Mouse (Mus musculus) induced T-regulatory cell, adult 2 months (primary cell): ENCODE results near the gene Shroom2.
"Not testable (repeated sequence)": the region's sequence is repeated elsewhere in the genome, so short reads cannot be mapped to it uniquely, and the experiment has no call there.

Experiments
- DNase-seq: peaks from one replicate; pipeline ENCODE4 v3.0.0-alpha.2; 2012; ENCODE audit warnings: low read depth

The Shroom2 gene

GRCm38 (mm10) chrX:152768891-152769599 lies at the start of gene Shroom2:
Shroom2 (minus strand) TSS chrX:152769465.
- no peak for DNase-seq

GRCm38 (mm10) chrX:152818996-152819395 lies 49.7 kb upstream of the Shroom2 start:
- DNase-seq = no peak

DNA sequence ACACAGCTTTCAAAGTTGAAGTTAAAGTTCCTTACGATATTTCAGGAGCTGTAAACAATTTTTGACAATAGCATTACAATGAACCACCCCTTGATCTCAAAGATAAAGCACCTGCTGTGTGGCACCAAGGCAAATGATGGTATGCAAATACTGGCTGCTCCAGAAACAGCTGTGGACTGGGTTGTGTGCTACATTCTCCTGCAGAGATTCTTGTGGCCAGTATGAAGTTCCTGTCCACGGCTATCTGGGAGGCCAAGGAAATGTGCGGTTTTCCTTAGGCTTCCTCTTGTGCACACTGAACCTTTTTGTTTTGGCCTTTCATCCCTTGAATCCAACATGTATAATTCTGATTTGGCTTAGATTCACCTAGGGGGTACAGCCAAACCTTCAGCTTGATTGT lies 44.1 kb upstream of the Shroom2 start:
- DNase-seq = no peak

DNA sequence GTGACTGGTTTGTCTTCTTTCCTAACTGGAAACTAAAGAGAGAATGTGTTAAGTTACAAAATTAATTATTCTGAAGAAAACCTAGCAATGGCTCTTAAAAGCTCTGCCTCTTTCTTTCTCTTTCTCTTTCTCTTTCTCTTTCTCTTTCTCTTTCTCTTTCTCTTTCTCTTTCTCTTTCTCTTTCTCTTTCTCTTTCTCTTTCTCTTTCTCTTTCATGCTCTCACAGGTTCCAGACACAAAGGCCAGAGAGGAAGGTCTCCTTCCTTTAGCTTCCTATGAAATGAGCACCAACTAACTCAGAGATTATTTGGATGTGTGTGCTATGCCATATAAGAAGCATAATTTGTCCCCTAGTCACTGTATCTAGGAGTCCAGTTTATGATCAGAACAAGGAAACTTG lies 36.1 kb upstream of the Shroom2 start:
- DNase-seq = no peak

GRCm38 (mm10) chrX:152788611-152789010 lies 19.3 kb upstream of the Shroom2 start:
- DNase-seq = no peak

- no peak for DNase-seq
Observed at GRCm38 (mm10) chrX:152788129-152788528, 18.9 kb upstream of the Shroom2 start.

DNA sequence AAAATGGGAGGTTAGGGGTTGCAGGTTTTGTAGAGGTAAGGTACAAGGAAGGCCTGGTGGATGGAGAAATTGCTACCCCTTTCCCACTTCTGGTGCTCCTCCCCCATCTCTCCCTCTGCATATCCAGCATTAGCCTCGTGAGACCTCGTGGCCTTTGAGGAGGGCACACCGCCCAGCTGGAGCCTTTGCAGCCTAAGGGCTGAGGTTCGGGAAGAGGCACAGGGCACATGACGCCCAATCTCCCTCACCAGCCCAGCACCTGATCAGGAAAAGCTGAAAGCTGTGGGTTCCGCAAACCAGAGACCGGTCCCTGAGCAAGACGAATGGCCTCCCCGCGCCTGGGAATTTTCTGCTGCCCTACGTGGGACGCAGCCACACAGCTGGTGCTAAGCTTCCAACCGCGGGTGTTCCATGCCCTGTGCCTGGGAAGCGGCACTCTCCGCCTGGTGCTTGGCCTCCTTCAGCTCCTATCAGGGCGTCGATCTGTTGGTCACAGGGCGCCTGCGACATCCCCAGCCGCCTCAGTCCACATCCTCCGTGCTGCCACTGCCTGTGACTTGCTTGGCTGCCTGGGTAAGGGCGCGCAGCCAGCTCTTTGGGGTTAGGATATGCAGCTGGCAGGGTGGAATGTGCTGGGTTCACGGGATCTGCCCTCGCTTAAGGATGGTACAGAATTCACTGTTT lies 12.6 kb upstream of the Shroom2 start, which contains the start of gene Gpr143:
TSS of gene Gpr143 (plus strand) at position 202 of the 684 bp plus-strand sequence.
- no peak for DNase-seq

GRCm38 (mm10) chrX:152769600-152770157 lies 414 bp upstream of the Shroom2 start:
- DNase-seq = no peak

- DNase-seq = no peak
Observed at GRCm38 (mm10) chrX:152764171-152764570, 5.1 kb downstream of the Shroom2 start.

- no peak for DNase-seq
Observed at GRCm38 (mm10) chrX:152762855-152763254, 6.4 kb downstream of the Shroom2 start.

GRCm38 (mm10) chrX:152762437-152762836 lies 6.8 kb downstream of the Shroom2 start:
- DNase-seq = no peak

GRCm38 (mm10) chrX:152756293-152756692 lies 13.0 kb downstream of the Shroom2 start:
- no peak for DNase-seq

- no peak for DNase-seq
Observed at GRCm38 (mm10) chrX:152755819-152756218, 13.4 kb downstream of the Shroom2 start.

- DNase-seq = no peak
Observed at GRCm38 (mm10) chrX:152745925-152746324, 23.3 kb downstream of the Shroom2 start.

DNA sequence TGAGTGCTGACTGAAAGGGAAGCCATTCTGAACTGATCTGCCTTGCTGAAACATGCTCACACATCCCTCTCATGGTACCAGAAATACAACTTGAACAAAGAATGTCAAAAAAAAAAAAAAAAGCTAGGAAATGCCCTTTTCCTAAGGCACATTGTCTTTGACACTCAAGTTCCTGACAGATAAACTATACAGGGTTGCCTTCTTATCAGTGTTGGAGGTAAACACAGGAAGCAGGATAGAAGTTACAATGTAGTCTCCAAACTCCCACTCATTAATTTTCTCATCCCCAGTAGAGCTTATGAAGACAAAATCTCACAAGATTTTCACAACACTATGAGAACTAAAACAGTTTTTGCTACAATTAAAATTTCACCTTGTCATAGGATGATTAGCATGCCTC lies 25.6 kb downstream of the Shroom2 start:
- DNase-seq = no peak

DNA sequence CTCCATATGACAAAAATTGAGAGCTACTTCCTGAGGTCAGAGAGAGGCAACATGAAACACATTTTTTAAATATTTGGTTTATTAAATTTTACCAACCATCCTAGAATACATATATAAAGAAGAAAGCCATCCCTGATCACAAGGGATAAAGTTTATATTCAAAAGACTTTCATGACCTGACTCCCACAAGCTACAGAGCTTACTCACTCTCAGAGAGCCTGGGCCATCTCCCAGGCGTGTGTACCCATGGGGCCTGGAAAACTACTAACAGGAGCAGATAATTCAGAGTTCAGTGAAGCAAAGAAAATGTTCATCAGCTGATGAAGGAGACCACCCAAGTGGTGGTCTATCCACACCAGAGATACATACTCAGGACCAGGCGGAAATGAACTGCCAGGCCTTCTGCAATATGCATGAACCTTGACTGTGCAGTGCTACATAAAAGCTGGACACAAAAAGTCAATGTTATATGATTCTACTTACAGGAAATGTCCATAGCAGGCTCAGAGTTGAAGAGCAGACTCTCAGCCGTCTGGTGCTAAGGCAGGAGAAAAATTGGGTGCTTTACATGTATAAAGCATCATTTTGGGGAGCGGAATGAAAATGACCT lies 30.4 kb downstream of the Shroom2 start:
- no peak for DNase-seq

DNA sequence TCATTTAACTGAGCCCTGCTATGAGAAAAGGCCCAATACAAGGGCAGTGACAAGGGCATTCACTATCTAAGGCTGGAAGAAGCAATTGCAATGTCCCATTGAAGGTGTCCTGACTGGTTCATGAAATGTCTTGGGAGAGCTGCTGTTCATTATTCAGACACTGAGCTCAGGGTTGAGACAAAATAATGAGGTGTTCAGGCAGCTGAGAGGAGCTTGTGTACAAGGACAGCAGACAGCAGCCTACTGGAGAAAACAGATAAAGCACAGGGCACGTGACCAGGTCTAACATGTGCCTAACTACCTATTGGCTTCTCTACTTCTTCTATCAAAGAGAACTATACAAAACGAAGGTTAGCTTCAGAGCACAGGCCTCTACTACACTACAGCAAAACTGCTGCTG lies 31.1 kb downstream of the Shroom2 start:
- DNase-seq = no peak

DNA sequence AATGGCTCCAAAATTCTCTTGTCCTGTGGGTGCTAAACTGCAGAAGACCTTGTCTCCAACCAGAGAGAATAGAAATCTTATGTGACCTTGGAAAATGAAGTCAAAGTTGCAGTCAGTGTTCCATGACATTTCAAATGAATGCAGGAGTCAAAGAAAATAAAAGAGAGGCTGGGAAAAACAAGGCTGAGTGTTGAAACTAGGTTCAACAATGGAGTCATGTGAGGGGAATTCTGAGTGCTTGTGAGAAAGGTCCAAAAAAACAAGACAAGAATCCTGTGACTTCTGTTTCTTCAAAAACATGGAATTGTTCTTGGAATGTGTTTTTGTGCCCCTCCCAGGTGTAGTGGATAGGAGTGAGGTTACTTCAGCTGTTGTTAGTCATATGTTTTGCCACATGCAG lies 34.0 kb downstream of the Shroom2 start:
- no peak for DNase-seq

DNA sequence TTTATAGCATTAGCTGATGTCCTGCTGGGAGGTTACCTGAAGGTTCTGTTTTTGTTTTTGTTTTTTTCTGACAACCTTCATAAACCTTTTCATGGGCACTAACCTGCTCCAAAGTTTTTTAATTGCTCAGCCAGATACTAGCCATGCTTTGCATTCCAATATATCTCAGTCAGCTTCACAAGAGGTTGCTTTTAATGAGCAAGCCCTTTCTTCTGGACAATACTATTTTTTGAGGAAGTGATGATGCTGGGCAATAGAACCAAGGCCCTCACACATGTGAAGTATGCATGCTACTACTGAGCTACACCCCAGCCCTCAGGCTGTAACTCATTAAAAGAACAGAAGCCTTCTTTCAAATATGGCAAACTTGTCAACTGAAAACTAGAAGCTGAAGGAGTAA lies 52.6 kb downstream of the Shroom2 start:
- DNase-seq = no peak

DNA sequence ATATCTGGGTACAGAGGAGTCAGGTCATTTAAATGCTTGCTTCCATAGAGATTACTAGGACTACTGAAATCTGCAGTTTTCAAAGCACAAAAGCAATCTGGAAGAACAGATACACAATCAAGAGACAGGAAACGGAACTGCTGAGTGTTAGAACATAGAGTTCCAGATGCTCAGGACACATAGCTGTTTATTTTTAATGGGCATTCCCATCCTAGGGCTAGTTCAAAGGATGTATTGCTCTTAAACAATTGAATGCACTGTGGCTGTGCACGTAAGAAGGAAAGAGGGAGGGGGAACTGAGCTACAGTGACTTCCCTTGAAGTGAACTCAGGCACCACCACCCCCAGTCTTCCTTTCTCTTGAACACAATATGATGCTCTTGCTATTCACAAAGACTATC lies 58.5 kb downstream of the Shroom2 start:
- not testable (repeated sequence) for DNase-seq

GRCm38 (mm10) chrX:152708359-152708758 lies 60.9 kb downstream of the Shroom2 start:
- no peak for DNase-seq

DNA sequence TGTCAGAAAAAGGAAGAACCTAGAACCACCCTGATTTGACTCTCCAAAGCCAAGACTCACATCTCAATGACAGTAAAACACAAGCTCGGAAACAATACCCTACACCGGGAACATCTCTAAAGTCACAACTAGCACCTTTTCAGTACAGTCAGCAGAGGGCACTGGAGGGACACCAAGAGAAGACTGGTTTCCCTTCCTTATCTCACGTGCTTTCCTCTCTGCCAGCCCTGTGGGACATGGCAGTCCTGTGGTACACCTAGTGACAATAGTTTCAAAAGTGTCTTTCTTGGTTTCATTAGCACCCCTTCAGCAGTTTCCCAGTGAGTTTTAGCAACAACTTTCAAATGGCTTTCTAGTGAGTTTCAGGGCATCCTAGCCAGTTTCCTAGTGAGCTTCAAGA lies 63.9 kb downstream of the Shroom2 start:
- peak; percentile 12 for DNase-seq

GRCm38 (mm10) chrX:152703624-152704023 lies 65.6 kb downstream of the Shroom2 start:
- DNase-seq = no peak
